Mouse (Mus musculus) forebrain, postnatal 0 days (tissue): ENCODE results near the gene Slc24a4. TPM values are rescaled to one million over a fixed set of nuclear protein-coding genes. Genes with fewer than 3 reads are reported as not detected.

Experiments used
- ATAC-seq: fragments of 200-750 bp; cut with Nextera tagmentation; 2 replicates; pipeline ENCODE4 v1.8.0; 2017; ENCODE audit warnings: mild to moderate bottlenecking, moderate library complexity
- DNase-seq: peaks from one replicate; pipeline ENCODE4 v3.0.0-alpha.2; 2015
- H3K27ac ChIP-seq: fragments of 300-500 bp; sonication (generic); 2 replicates; pipeline ENCODE4 v1.5.1; 2014; ENCODE audit warnings: low read depth, mild to moderate bottlenecking, antibody characterized with exemption, low read length, moderate library complexity, mixed read lengths
- H3K27me3 ChIP-seq: fragments of 300-500 bp; sonication (generic); 2 replicates; pipeline ENCODE4 v1.6.1; 2014; ENCODE audit warnings: mild to moderate bottlenecking, low read length, mixed read lengths; ENCODE audit not compliant: insufficient read depth
- H3K36me3 ChIP-seq: fragments of 300-500 bp; sonication (generic); 2 replicates; pipeline ENCODE4 v1.6.1; 2014; ENCODE audit warnings: mild to moderate bottlenecking, moderate library complexity; ENCODE audit not compliant: insufficient read depth
- H3K4me1 ChIP-seq: fragments of 300-500 bp; sonication (generic); 2 replicates; pipeline ENCODE4 v1.6.1; 2014; ENCODE audit warnings: antibody characterized with exemption; ENCODE audit not compliant: insufficient read depth
- H3K4me2 ChIP-seq: fragments of 300-500 bp; sonication (generic); 2 replicates; pipeline ENCODE4 v1.6.1; 2014; ENCODE audit warnings: low read depth, mild to moderate bottlenecking, moderate library complexity
- H3K4me3 ChIP-seq: fragments of 300-500 bp; sonication (generic); 2 replicates; pipeline ENCODE4 v1.5.1; 2014; ENCODE audit warnings: low read depth, low read length, mixed read lengths
- H3K9ac ChIP-seq: fragments of 300-500 bp; sonication (generic); 2 replicates; pipeline ENCODE4 v1.6.1; 2014; ENCODE audit warnings: mild to moderate bottlenecking
- H3K9me3 ChIP-seq: fragments of 300-500 bp; sonication (generic); 2 replicates; pipeline ENCODE4 v1.6.1; 2016; ENCODE audit warnings: low read length
- CTCF ChIP-seq: sonication (generic); IDR thresholded peaks from 2 replicates; pipeline ENCODE4 v1.5.1; 2016; ENCODE audit warnings: antibody characterized with exemption, control low read depth, low read depth
- WGBS: fragments of 180-500 bp; shearing (Covaris S2); extraction: QIAGEN DNeasy Blood & Tissue Kit; methylation state at CpG from one replicate; pipeline ENCODE4 v1.1.7; 2014; 5-methylcytosine and 5-hydroxymethylcytosine counted together
- polyA plus RNA-seq: library from polyadenylated mRNA; unstranded; fragments of >200 nt; fragmentation: Nextera tagmentation; extraction: Ambion mirVana; gene quantifications from 2 replicates; pipeline ENCODE4 v1.2.1, GENCODE M21; 2015
- total RNA-seq: library from RNA; depleted of rRNA; stranded (reverse); fragments of >200 nt; gene quantifications from 2 replicates; pipeline ENCODE4 v1.2.3, GENCODE M21; 2014; rRNA removed

The Slc24a4 gene
- total and polyA plus RNA-seq, 2 experiments from 2014 or later = 2.4 to 5.6 TPM

DNA sequence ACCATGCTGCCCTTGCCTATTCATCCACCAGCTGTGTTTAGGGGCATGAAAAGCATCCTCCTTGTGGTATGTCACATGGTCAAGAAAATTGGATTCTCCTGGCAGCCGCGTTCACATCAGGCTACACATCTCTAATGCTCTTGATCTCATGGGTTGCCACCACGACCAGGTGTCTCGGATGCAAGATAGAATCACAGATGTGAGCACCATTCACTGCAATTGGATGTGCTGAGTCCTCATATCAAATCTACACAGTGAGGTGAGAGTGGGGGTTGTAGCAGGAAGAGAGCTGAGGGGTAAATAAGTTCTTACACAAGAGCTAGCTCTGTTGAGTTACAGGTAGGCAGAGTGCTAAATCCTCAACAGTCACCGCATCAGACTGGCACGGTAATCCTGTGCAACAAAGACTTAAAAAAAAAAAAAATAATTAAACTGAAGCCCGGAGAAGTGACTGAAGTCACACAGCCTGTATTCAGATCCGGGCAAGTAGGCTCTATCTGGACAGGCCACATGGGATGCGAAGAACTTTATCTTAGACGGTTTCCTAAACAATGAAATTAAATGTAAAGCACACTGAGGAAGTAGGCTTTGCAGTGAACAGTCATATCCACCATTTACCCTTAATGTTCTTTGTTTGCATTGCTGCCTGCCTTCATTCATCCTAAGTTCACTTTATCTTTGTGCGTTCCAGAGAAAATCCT lies 180.7 kb downstream of the Slc24a4 start:
- Histone ChIP-seq H3K9me3 (no peaks in the 10 kb centered on the region), H3K4me2 (no peak overlapping the region), H3K9ac (no peak overlapping the region), H3K4me3 (no peak overlapping the region), H3K27ac (no peak overlapping the region), H3K4me1 (peaks cover 1% of the 10 kb centered on the region; the same call in 1 of the 2 replicates), H3K27me3 (no peaks in the 10 kb centered on the region), H3K36me3 (no peaks in the 10 kb centered on the region)
- 89% methylated on average over 11 of the region's 11 CpGs for WGBS
- ATAC-seq (no peak), DNase-seq (no peak)
- TF ChIP-seq CTCF = no peak

DNA sequence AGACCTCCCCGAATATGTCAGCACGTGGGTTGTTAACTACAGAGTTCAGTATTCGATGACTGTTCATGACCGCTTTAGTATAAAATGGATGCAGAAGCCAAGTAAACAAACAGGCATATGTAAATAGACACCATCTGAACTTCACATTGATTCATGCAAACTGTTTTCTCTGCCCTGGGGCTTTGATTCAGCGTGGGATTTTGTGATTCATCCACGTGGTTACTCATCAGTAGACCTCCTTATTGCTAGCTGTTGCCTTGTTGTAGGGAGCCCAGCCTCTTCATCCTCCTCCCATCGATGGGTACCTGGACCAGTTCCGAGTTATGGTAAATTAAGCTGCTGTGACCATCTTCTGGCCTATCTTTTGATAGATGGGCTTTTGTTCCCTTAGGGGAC lies 181.3 kb downstream of the Slc24a4 start:
- H3K9me3 ChIP-seq = no peaks in the 10 kb centered on the region
- WGBS = 69% methylated on average over 8 of the region's 8 CpGs
- H3K27ac ChIP-seq = no peak overlapping the region
- no peak overlapping the region for H3K4me2 ChIP-seq
- no peak overlapping the region for H3K4me3 ChIP-seq
- no peak for TF ChIP-seq CTCF
- H3K27me3 ChIP-seq = no peaks in the 10 kb centered on the region
- no peak for DNase-seq
- ATAC-seq = no peak
- no peak overlapping the region for H3K9ac ChIP-seq
- H3K36me3 ChIP-seq = no peaks in the 10 kb centered on the region
- H3K4me1 ChIP-seq = no peaks in the 10 kb centered on the region; the same call in 1 of the 2 replicates

DNA sequence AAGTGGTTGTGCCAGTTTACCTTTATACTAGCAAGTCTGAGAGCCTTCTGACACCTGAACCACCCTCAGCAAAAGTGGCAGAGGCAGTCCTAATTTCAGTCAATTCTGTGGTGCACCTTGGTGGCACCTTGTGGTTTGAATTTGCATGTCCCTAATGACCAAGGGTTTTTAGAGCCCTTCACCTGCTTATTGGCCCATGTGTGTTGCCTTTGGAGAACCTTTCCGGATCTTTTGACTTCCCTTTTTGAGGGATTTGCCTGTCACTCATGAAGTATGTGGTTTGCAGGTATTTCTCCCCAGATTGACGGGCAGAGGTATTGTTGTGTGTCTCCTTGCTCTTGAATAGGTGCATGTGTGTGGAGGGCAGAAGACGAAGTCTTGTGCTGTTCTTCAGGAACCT lies 181.7 kb downstream of the Slc24a4 start:
- Histone ChIP-seq H3K9me3 (no peaks in the 10 kb centered on the region), H3K4me1 (no peaks in the 10 kb centered on the region; the same call in 1 of the 2 replicates), H3K4me2 (no peak overlapping the region), H3K9ac (no peak overlapping the region), H3K27me3 (no peaks in the 10 kb centered on the region), H3K27ac (no peak overlapping the region), H3K36me3 (no peaks in the 10 kb centered on the region), H3K4me3 (no peak overlapping the region)
- 91% methylated on average over 3 of the region's 3 CpGs for WGBS
- ATAC-seq = no peak
- no peak for DNase-seq
- TF ChIP-seq CTCF = no peak

DNA sequence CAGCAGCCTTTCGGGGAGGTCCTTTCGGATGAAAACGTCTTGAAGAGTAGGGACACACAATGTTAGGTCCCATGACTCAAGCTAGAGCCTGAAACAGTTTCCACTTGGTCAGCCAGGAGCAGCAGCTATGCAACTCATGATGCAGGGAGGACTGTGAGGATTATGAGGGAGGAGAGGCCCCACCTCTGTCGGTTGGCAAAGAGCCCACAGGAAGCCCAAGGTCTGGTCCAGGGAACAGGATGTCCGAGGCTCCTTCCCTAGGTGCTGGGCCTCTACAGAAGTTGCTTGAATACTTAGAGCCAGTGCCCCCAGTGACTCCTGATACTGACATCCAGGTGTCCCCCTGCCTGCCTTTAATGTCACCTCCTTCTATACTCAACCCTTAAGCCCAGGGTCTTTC lies 182.9 kb downstream of the Slc24a4 start:
- no peak overlapping the region for H3K27ac ChIP-seq
- no peak overlapping the region for H3K4me3 ChIP-seq
- DNase-seq (no peak), ATAC-seq (no peak)
- no peak for TF ChIP-seq CTCF
- H3K9ac ChIP-seq = no peak overlapping the region
- H3K4me2 ChIP-seq = no peak overlapping the region
- no peaks in the 10 kb centered on the region for H3K36me3 ChIP-seq
- H3K4me1 ChIP-seq = no peaks in the 10 kb centered on the region; the same call in 1 of the 2 replicates
- H3K9me3 ChIP-seq = no peaks in the 10 kb centered on the region
- H3K27me3 ChIP-seq = no peaks in the 10 kb centered on the region
- WGBS = 85% methylated on average over 5 of the region's 5 CpGs

Other genes starting within 250 kb of the Slc24a4 start
- gene Trip11, start 215.5 kb upstream of the Slc24a4 start, total RNA-seq = 17.2 and 20.4 TPM in 2 replicates
- gene Trip11, start 215.5 kb upstream of the Slc24a4 start, polyA plus RNA-seq = 11.1 and 17.1 TPM in 2 replicates
- gene Atxn3, start 170.5 kb upstream of the Slc24a4 start, total RNA-seq = 12.8 and 13.7 TPM in 2 replicates
- gene Atxn3, start 170.5 kb upstream of the Slc24a4 start, polyA plus RNA-seq = 6.9 and 8.9 TPM in 2 replicates
- gene Cpsf2, start 152.7 kb upstream of the Slc24a4 start, total RNA-seq = 37.2 and 38.1 TPM in 2 replicates
- 25.5 and 28.8 TPM in 2 replicates for gene Cpsf2, start 152.7 kb upstream of the Slc24a4 start, polyA plus RNA-seq
- gene Rin3, start 154.3 kb downstream of the Slc24a4 start, total RNA-seq = 1.3 and 3.3 TPM in 2 replicates
- gene Rin3, start 154.3 kb downstream of the Slc24a4 start, polyA plus RNA-seq = 1.5 and 1.9 TPM in 2 replicates